Mouse (Mus musculus): ENCODE measurements around the gene Slco4c1.

Slco4c1 gene

GRCm38 (mm10) chr1:96871528-96872360 is at the start of gene Slco4c1:
Slco4c1 (minus strand) TSS chr1:96872171.
- no peak for DNase-seq (ENCODE audit: low read depth in 2 of 2, low spot score in 2 of 2)

GRCm38 (mm10) chr1:96917333-96917732 is 45.4 kb upstream of the Slco4c1 start:
- no peak for DNase-seq (ENCODE audit: low read depth in 2 of 2, low spot score in 2 of 2)

DNA sequence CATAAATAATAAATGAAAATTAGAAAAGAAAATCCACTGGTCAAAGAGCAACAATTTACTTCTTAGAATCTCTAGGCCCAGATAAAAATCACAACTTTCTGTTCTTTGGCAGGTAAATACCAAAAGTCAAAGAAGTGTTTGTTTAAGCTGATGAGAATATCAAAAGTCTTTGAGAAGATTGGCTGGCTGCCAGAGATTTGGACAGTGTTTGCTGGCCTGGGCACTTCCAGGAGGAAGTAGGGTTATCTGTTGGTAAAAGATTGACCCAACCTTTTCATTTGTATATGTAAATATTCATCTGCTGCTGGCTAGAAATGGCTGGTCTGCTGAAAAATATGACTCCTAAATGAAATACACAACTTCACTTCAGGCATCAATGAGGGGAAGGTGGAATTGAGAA is 11.8 kb upstream of the Slco4c1 start:
- DNase-seq (ENCODE audit: low read depth in 2 of 2, low spot score in 2 of 2) = no peak

- DNase-seq (ENCODE audit: low read depth in 2 of 2, low spot score in 2 of 2) = no peak
Measured at GRCm38 (mm10) chr1:96878572-96878971, 6.6 kb upstream of the Slco4c1 start.

GRCm38 (mm10) chr1:96876076-96876475 is 4.1 kb upstream of the Slco4c1 start:
- no peak for DNase-seq (ENCODE audit: low read depth in 2 of 2, low spot score in 2 of 2)

DNA sequence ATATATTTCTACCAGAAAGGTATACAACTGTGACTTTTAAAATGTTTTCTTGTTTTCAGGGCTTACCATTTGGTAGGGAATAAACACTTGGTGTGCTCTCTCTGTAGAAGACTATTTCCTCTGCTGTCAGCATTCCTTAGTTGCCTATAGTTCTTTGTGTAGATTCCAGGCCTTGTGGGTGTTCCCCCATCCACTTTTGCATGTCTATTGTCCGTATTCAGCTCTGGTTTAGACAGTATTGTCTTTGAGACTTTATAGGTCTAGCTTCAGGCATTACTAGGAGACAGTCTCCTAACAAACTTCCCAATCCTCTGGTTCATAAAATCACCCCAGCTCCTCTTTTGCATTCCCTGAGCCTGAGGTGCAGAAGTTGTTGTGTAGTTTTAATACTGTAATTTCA is 2.7 kb upstream of the Slco4c1 start:
- no peak for DNase-seq (ENCODE audit: low read depth in 2 of 2, low spot score in 2 of 2)

DNA sequence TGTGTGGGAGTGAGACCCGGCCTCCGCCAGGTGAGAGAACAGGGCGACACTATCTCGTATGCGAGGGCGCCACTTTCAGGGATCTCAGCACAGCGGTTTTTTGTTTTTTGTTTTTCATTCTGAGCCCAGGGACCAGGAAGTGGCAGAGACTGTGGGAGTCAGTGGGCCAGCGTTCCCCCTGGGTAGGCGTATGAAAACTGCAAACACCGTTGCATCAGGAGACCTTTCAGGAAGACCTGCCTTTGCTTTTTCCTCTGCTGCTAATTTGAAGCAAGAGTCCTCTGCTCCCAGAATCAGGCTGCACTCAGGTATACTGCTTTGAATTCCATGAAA is 356 bp upstream of the Slco4c1 start:
- no peak for DNase-seq (ENCODE audit: low read depth in 2 of 2, low spot score in 2 of 2)

GRCm38 (mm10) chr1:96870764-96871307 is 1.1 kb downstream of the Slco4c1 start:
- no peak for DNase-seq (ENCODE audit: low read depth in 2 of 2, low spot score in 2 of 2)

DNA sequence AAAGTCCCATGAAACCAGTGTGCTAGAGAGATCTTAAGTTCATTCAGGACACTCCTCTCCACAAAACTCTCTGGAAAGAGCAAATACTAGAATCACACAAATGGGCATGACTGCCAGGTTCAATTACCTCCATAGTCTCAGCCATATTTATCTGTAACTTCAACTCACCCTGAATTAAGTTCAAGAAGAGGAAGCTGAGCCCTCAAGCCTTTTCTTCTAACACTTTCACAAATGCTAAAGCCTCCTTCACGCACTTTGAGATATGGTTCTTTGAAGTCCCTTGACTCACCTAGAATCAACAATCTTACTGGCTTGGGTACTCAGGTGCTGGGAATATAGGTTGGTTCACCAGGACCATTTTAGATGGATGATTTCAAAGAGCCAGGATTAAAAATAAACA is 3.2 kb downstream of the Slco4c1 start:
- DNase-seq (ENCODE audit: low read depth in 2 of 2, low spot score in 2 of 2) = no peak

DNA sequence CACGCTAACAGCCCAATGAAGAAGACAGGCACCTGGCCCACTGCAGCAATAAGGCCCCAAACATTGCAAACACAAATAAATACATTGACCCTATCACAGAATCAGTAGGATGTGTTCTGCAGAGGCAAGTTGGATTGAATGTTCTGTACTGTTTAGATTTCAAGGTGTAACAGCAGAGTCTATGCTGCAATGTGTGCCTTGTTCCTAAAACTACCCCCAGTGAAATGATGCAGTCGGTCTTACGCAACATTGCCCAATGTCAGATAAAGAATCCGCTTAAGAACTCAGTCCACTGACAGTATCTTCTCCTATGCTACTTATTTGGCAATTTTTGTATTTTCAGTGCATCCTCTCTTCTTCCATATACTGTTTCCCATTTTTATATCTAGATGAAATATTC is 6.0 kb downstream of the Slco4c1 start:
- DNase-seq (ENCODE audit: low read depth in 2 of 2, low spot score in 2 of 2) = no peak

- no peak for DNase-seq (ENCODE audit: low read depth in 2 of 2, low spot score in 2 of 2)
Measured at GRCm38 (mm10) chr1:96864120-96864519, 7.9 kb downstream of the Slco4c1 start.

DNA sequence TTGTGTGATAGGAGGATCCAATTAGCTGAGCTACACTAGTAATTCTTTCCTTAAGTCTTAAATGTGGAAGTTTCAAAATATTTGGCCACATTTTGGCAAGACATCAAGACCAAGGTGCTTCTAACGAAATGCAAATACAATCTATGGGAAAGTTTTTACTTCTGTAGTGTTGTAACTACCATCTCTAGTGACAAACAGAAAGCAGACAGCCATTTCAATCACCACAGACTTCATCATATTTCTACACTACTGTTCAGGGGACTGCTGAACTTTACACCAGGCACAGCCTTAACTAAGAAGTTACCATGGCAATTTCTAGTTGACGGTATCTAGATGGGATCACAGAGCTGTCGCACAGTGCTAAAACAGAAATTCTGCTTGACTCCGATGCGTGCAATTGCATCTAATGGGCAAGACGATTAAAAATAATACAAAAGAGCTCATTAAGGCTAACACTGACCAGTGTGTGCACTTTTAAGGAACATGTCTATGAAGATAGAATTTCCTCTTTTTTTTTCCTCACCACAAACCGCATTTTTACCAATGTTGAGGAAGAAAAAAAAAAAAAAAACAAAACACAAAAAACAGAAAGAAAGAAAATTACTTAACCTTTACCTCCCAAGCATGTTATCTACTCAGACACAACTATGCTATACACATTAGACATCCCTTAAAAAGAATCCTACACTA is 11.8 kb downstream of the Slco4c1 start:
- DNase-seq (ENCODE audit: low read depth in 2 of 2, low spot score in 2 of 2) = no peak

DNA sequence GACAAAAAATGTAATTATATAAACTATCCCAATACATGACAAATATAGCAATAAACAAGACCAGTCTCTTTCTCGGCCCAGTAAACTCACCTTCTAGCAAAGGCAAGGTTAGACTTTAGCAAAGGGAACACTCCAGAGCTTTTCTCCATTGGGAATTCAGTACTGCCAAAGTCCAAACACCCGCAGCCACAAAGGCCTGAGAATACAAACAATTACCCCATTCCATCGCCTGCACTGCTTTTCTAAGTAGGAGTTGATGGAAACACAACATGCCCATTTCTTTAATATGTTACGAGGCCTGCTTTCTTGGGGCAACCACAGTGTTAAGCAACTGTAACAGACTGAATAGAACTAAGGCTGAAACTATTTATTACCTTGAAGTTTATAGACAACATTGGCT is 18.4 kb downstream of the Slco4c1 start:
- DNase-seq (ENCODE audit: low read depth in 2 of 2, low spot score in 2 of 2) = no peak

DNA sequence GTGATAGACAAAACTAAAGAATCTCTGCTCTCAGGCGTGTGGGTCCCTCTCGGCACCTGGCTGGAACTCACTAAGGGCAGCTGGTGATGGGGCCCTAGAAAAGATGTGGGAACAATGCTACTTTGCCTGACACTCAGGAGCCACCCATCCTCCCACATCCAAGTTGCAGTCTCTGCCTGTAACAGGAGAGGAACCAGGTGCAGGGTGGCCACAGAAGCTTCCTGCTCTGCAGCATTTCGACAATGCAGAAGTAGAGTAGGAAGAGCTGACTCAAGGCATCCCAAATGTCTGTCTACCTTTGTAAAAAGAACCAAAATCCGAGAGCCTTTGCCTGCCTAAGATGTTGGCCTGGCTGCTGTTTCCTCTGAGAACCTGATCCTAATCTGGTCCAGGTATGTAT is 22.9 kb downstream of the Slco4c1 start:
- DNase-seq (ENCODE audit: low read depth in 2 of 2, low spot score in 2 of 2) = no peak

DNA sequence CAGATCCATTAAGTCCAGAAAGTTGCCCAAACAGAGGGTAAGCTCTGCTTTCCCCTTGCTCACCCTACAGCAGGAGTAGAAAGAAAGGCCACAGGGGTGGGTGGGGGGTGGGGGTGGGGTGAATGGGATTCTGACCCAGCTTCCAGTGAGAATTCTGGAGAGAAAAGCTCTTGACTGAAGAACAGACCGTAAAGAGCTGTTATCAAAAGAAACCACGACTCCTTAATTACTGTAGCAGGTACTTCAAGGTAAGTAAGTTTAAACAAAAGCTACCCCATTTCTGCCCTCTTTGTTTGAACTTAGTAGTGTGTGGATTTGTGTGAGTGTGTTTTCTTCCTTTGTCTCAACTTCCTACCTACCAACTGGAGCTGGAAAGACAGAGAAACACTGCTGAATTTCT is 23.4 kb downstream of the Slco4c1 start:
- no peak for DNase-seq (ENCODE audit: low read depth in 2 of 2, low spot score in 2 of 2)

- DNase-seq (ENCODE audit: low read depth in 2 of 2, low spot score in 2 of 2) = no peak
Measured at GRCm38 (mm10) chr1:96846727-96847126, 25.2 kb downstream of the Slco4c1 start.

DNA sequence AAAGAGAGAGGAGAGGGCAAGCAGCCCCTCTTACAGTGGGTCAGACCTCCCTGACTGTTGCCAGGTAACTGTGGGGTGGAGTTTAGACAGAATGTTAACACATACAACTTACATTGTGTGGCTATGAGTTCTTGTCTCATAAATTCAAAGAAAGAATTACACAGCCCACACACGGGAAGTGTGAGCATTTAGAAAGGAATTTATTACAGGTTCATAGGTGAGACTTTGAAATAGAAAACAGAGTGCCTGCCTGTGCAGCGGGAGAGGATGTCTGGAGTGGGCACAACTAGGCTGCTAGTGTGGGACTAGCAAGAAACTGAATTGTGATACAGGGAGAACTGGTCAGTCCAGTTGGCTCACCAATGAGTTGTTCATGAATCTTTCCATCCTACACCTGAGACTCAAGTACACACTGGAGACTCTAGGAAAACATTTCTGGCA is 66.7 kb downstream of the Slco4c1 start:
- DNase-seq (ENCODE audit: low read depth in 2 of 2, low spot score in 2 of 2) = no peak

- no peak for DNase-seq (ENCODE audit: low read depth in 2 of 2, low spot score in 2 of 2)
Measured at GRCm38 (mm10) chr1:96801595-96801994, 70.4 kb downstream of the Slco4c1 start.

DNA sequence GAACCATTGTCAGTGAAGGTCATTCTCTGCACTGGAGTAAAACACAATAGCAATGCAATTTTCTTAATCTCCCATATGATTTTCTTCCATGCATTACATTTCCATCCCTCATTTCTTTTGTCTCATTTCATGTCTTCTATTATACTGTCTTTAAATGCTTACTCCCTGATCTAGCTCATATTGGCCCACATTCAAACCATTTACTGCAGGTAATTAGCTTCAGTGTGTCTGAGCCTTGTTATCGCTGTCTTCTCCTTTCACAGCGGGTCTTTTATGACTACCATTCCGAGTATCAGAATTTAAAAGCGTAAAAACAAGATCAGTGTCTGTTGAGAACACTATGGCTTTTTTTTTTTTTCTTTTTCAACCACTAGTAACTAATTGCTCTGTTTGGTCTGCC is 77.3 kb downstream of the Slco4c1 start:
- DNase-seq (ENCODE audit: low read depth in 2 of 2, low spot score in 2 of 2) = no peak

- no peak for DNase-seq (ENCODE audit: low read depth in 2 of 2, low spot score in 2 of 2)
Measured at GRCm38 (mm10) chr1:96794290-96794689, 77.7 kb downstream of the Slco4c1 start.

- DNase-seq (ENCODE audit: low read depth in 2 of 2, low spot score in 2 of 2) = no peak
Measured at GRCm38 (mm10) chr1:96789268-96789667, 82.7 kb downstream of the Slco4c1 start.

DNA sequence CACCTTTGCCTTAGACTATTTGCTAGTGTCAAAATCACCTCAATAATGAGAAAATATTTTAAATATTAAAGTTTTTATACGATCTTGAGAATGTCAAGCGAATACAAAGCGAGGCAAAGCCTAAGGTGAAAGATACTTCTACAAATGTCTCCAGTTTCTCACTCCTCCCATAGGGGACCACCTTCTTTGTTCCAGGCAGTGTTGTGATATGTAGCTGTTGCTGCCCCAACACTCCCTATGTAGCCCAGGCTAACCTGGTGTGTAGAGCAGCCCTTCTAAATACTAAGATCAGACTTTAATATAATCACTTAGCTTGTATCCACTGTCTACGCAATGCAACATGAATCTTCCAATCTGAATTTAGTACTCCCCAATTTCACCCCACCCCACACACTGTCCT is 97.8 kb downstream of the Slco4c1 start:
- no peak for DNase-seq (ENCODE audit: low read depth in 2 of 2, low spot score in 2 of 2)

Measured in CD8-positive naive resting alpha-beta T cell, adult 2 months (primary cell).